Mouse (Mus musculus) stomach, embryonic 16.5 days (tissue): ENCODE data around the gene Apex1. TPM values are rescaled to one million over a fixed set of nuclear protein-coding genes. Genes with fewer than 3 reads are reported as not detected.
"Not testable (repeated sequence)": the region's sequence is repeated elsewhere in the genome, so short reads cannot be mapped to it uniquely, and the experiment has no call there.

Experiments used
- ATAC-seq: fragments of 200-750 bp; cut with Nextera tagmentation; 2 replicates; pipeline ENCODE4 v1.8.0; 2017; ENCODE audit warnings: moderate number of reproducible peaks, moderate TSS enrichment; ENCODE audit not compliant: insufficient read depth, low FRiP score
- H3K27ac ChIP-seq: fragments of 300-500 bp; sonication (generic); 2 replicates; pipeline ENCODE4 v1.5.1; 2014; ENCODE audit warnings: low read length
- H3K27me3 ChIP-seq: fragments of 300-500 bp; sonication (generic); 2 replicates; pipeline ENCODE4 v1.6.1; 2014; ENCODE audit warnings: low read length, control low read depth, mixed read lengths; ENCODE audit not compliant: control insufficient read depth, insufficient read depth
- H3K36me3 ChIP-seq: fragments of 300-500 bp; sonication (generic); 2 replicates; pipeline ENCODE4 v1.6.1; 2014; ENCODE audit warnings: low read length; ENCODE audit not compliant: control insufficient read depth, insufficient read depth
- H3K4me1 ChIP-seq: fragments of 300-500 bp; sonication (generic); 2 replicates; pipeline ENCODE4 v1.6.1; 2014; ENCODE audit warnings: low read length, control low read depth, mixed read lengths; ENCODE audit not compliant: control insufficient read depth, insufficient read depth
- H3K4me2 ChIP-seq: fragments of 300-500 bp; sonication (generic); 2 replicates; pipeline ENCODE4 v1.6.1; 2014; ENCODE audit warnings: low read depth, low read length, mixed read lengths
- H3K4me3 ChIP-seq: fragments of 300-500 bp; sonication (generic); replicated peaks from 2 replicates; pipeline ENCODE4 v1.5.1; 2014; ENCODE audit warnings: mild to moderate bottlenecking, low read length
- H3K9ac ChIP-seq: fragments of 300-500 bp; sonication (generic); 2 replicates; pipeline ENCODE4 v1.6.1; 2014; ENCODE audit warnings: low read length
- H3K9me3 ChIP-seq: fragments of 300-500 bp; sonication (generic); replicated peaks from 2 replicates; pipeline ENCODE4 v1.6.1; 2016; ENCODE audit warnings: low read length, control low read depth; ENCODE audit not compliant: control insufficient read depth
- WGBS: fragments of 180-500 bp; shearing (Covaris S2); extraction: QIAGEN DNeasy Blood & Tissue Kit; methylation state at CpG from one replicate; pipeline ENCODE4 v1.1.7; 2014; 5-methylcytosine and 5-hydroxymethylcytosine counted together
- polyA plus RNA-seq: library from polyadenylated mRNA; unstranded; fragments of >200 nt; fragmentation: Nextera tagmentation; extraction: Ambion mirVana; gene quantifications from 2 replicates; pipeline ENCODE4 v1.2.1, GENCODE M21; 2015

Gene Apex1
- polyA plus RNA-seq, 1 experiment from 2014 or later, result 166 TPM

- ATAC-seq, H3K4me2 ChIP-seq, H3K27ac ChIP-seq, H3K4me1 ChIP-seq, H3K36me3 ChIP-seq, H3K27me3 ChIP-seq, H3K9ac ChIP-seq, H3K4me3 ChIP-seq, H3K9me3 ChIP-seq: not testable (repeated sequence)
- whole genome bisulfite sequencing, result 84% methylated on average over 6 of the region's 6 CpGs
Observed at GRCm38 (mm10) chr14:50956724-50957123, 32.0 kb downstream of the Apex1 start.

GRCm38 (mm10) chr14:50957146-50957545, 32.4 kb downstream of the Apex1 start:
- H3K27me3 ChIP-seq, H3K4me2 ChIP-seq, H3K9ac ChIP-seq, H3K27ac ChIP-seq, H3K36me3 ChIP-seq, H3K4me1 ChIP-seq, H3K9me3 ChIP-seq, ATAC-seq, H3K4me3 ChIP-seq: not testable (repeated sequence)
- WGBS, result 52% methylated on average over 3 of the region's 3 CpGs

GRCm38 (mm10) chr14:50958289-50958995, 33.7 kb downstream of the Apex1 start:
- not testable (repeated sequence) for H3K27me3 ChIP-seq, H3K4me2 ChIP-seq, H3K9ac ChIP-seq, H3K9me3 ChIP-seq, H3K4me1 ChIP-seq, H3K36me3 ChIP-seq, H3K27ac ChIP-seq, ATAC-seq, H3K4me3 ChIP-seq
- WGBS, result 85% methylated on average over 5 of the region's 5 CpGs

GRCm38 (mm10) chr14:50968216-50968980, 43.6 kb downstream of the Apex1 start:
- H3K4me2 ChIP-seq, result no peak overlapping the region
- WGBS, result 81% methylated on average over 5 of the region's 5 CpGs

GRCm38 (mm10) chr14:50969041-50969440, 44.3 kb downstream of the Apex1 start:
- WGBS, result 24% methylated on average over 1 of the region's 1 CpGs
- H3K27ac ChIP-seq, result no peak overlapping the region
- no peaks in the 10 kb centered on the region for H3K27me3 ChIP-seq
- no peak overlapping the region for H3K9ac ChIP-seq
- H3K4me2 ChIP-seq, result no peak overlapping the region
- no peak for ATAC-seq
- H3K9me3 ChIP-seq, result no peaks in the 10 kb centered on the region
- no peaks in the 10 kb centered on the region for H3K4me1 ChIP-seq
- H3K36me3 ChIP-seq, result no peaks in the 10 kb centered on the region
- H3K4me3 ChIP-seq, result no peak overlapping the region

More at GRCm38 (mm10) chr14:50968216-50968980, 43.6 kb downstream of the Apex1 start:
- H3K9ac ChIP-seq, result no peak overlapping the region
- no peaks in the 10 kb centered on the region for H3K27me3 ChIP-seq
- ATAC-seq, result no peak
- no peak overlapping the region for H3K27ac ChIP-seq
- H3K36me3 ChIP-seq, result no peaks in the 10 kb centered on the region
- H3K4me1 ChIP-seq, result no peaks in the 10 kb centered on the region
- no peak overlapping the region for H3K4me3 ChIP-seq
- no peaks in the 10 kb centered on the region for H3K9me3 ChIP-seq

- Histone ChIP-seq H3K9me3 (no peaks in the 10 kb centered on the region), H3K9ac (no peak overlapping the region), H3K4me2 (no peak overlapping the region), H3K27ac (no peak overlapping the region), H3K36me3 (no peaks in the 10 kb centered on the region), H3K4me1 (no peaks in the 10 kb centered on the region), H3K27me3 (no peaks in the 10 kb centered on the region), H3K4me3 (no peak overlapping the region)
- ATAC-seq, result no peak
- WGBS, result 41% methylated on average over 12 of the region's 12 CpGs
Observed at GRCm38 (mm10) chr14:50969558-50970544, 45.1 kb downstream of the Apex1 start.

- whole genome bisulfite sequencing, result 58% methylated on average over 1 of the region's 1 CpGs
- H3K9ac ChIP-seq, result no peak overlapping the region
- H3K4me2 ChIP-seq, result no peak overlapping the region
- H3K4me3 ChIP-seq, result no peak overlapping the region
- H3K36me3 ChIP-seq, result no peaks in the 10 kb centered on the region
- no peaks in the 10 kb centered on the region for H3K4me1 ChIP-seq
- H3K9me3 ChIP-seq, result no peaks in the 10 kb centered on the region
- no peak for ATAC-seq
- H3K27ac ChIP-seq, result no peak overlapping the region
- H3K27me3 ChIP-seq, result no peaks in the 10 kb centered on the region
Observed at GRCm38 (mm10) chr14:50970822-50971221, 46.1 kb downstream of the Apex1 start.

GRCm38 (mm10) chr14:50973054-50973453, 48.3 kb downstream of the Apex1 start:
- H3K4me2 ChIP-seq, ATAC-seq, H3K9me3 ChIP-seq, H3K27me3 ChIP-seq, H3K9ac ChIP-seq, H3K4me3 ChIP-seq, H3K27ac ChIP-seq, H3K4me1 ChIP-seq, H3K36me3 ChIP-seq: not testable (repeated sequence)
- 90% methylated on average over 5 of the region's 5 CpGs for WGBS
